Mouse (Mus musculus) forebrain, embryonic 10.5 days (tissue): ENCODE data around the gene AC134908.4. TPM values are rescaled to one million over a fixed set of nuclear protein-coding genes. Genes with fewer than 3 reads are reported as not detected.
"Not testable (repeated sequence)": the region's sequence is repeated elsewhere in the genome, so short reads cannot be mapped to it uniquely, and the experiment has no call there.

Source experiments
- DNase-seq: peaks from one replicate; pipeline ENCODE4 v3.0.0-alpha.2; 2017; ENCODE audit warnings: low spot score; ENCODE audit errors: extremely low spot score
- H3K27ac ChIP-seq: fragments of 300-500 bp; sonication (generic); 2 replicates; pipeline ENCODE4 v1.5.1; 2016; ENCODE audit warnings: mild to moderate bottlenecking
- H3K27me3 ChIP-seq: fragments of 300-500 bp; sonication (generic); 2 replicates; pipeline ENCODE4 v1.6.1; 2016; ENCODE audit warnings: mild to moderate bottlenecking; ENCODE audit not compliant: poor library complexity, severe bottlenecking
- H3K36me3 ChIP-seq: fragments of 300-500 bp; sonication (generic); replicated peaks from 2 replicates; pipeline ENCODE4 v1.6.1; 2016; ENCODE audit warnings: mild to moderate bottlenecking, moderate library complexity
- H3K4me1 ChIP-seq: fragments of 300-500 bp; sonication (generic); 2 replicates; pipeline ENCODE4 v1.6.1; 2016
- H3K4me3 ChIP-seq: fragments of 300-500 bp; sonication (generic); 2 replicates; pipeline ENCODE4 v1.5.1; 2016; ENCODE audit warnings: mild to moderate bottlenecking, moderate library complexity
- H3K9me3 ChIP-seq: fragments of 300-500 bp; sonication (generic); 2 replicates; pipeline ENCODE4 v1.6.1; 2016; ENCODE audit warnings: mild to moderate bottlenecking, moderate library complexity
- WGBS: fragments of 180-500 bp; shearing (Covaris S2); methylation state at CpG from one replicate; pipeline ENCODE4 v1.1.7; 2016; 5-methylcytosine and 5-hydroxymethylcytosine counted together
- microRNA-seq: library from miRNA; unstranded; fragments of <30 nt; microRNA quantifications from one replicate; pipeline ENCODE4, GENCODE M21; 2017
- polyA plus RNA-seq: library from polyadenylated mRNA; unstranded; fragments of >200 nt; fragmentation: Nextera tagmentation; extraction: Ambion mirVana; gene quantifications from 2 replicates; pipeline ENCODE4 v1.2.1, GENCODE M21; 2016

AC134908.4 gene
- polyA plus RNA-seq, 1 experiment from 2014 or later: 2.4 TPM

DNA sequence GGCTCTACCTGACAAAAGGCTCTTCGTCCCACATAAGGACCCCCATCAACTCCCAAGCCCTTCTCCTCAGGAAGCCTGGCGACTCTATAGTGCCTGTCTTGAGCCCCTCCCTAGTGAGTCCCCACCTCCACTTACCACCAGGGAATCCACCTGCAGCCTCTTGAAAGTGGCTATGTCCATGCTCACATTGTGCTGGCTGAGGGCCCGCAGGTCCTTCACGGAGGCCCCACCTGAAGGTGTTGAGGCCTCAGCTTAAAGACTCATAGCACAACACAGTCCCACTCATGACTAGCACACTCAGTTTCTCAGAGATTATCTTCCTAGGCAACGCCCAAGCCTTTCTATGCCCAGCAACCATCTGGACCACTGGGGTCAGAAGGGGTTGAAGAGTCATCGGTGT is 46.1 kb downstream of the AC134908.4 start:
- Histone ChIP-seq H3K4me3 (no peak overlapping the region), H3K27ac (no peak overlapping the region), H3K4me1 (peaks cover 9% of the 10 kb centered on the region; the same call in 1 of the 2 replicates), H3K27me3 (0 out of 2 replicates have a peak, but pooled peaks cover 2% of the 10 kb centered on the region), H3K9me3 (no peaks in the 10 kb centered on the region), H3K36me3 (no peaks in the 10 kb centered on the region)
- WGBS: 86% methylated on average over 6 of the region's 6 CpGs
- no peak for DNase-seq

DNA sequence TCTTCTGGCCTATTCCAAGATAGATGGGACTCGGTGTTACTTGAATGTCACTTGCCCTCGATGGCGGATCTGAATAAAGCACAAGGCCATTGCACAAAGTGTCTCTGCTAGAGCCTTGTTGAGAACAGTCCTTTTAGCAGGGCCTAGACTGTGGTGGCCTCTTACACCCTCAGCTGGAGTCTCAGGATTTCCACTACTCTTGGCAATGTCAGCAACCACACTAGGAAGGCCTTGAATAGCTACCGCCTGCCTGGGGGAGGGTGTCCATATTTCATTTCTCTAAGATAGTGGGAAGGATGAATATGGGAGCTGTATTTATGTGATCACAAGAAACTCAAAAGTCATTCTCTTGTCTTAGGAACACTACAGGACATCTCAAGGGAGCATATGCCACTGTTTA is 47.2 kb downstream of the AC134908.4 start:
- Histone ChIP-seq H3K4me3 (no peak overlapping the region), H3K4me1 (peaks cover 5% of the 10 kb centered on the region; the same call in 1 of the 2 replicates), H3K36me3 (no peaks in the 10 kb centered on the region), H3K9me3 (no peaks in the 10 kb centered on the region), H3K27ac (no peak overlapping the region), H3K27me3 (peaks cover under 1% of the 10 kb centered on the region; the same call in 1 of the 2 replicates)
- WGBS: 93% methylated on average over 4 of the region's 4 CpGs
- DNase-seq: no peak

- H3K27me3 ChIP-seq: peaks cover 5% of the 10 kb centered on the region; the same call in 1 of the 2 replicates
- peaks cover 5% of the 10 kb centered on the region; the same call in 1 of the 2 replicates for H3K4me1 ChIP-seq
- no peak for DNase-seq
- H3K4me3 ChIP-seq: no peak overlapping the region
- H3K9me3 ChIP-seq: no peaks in the 10 kb centered on the region
- H3K27ac ChIP-seq: no peak overlapping the region
- H3K36me3 ChIP-seq: no peaks in the 10 kb centered on the region
- WGBS: 83% methylated on average over 10 of the region's 10 CpGs
Observed at GRCm38 (mm10) chr17:25744311-25744710, 51.1 kb downstream of the AC134908.4 start.

GRCm38 (mm10) chr17:25743831-25744230 is 51.6 kb downstream of the AC134908.4 start:
- H3K4me1 ChIP-seq: peaks cover 5% of the 10 kb centered on the region; the same call in 1 of the 2 replicates
- no peak overlapping the region for H3K4me3 ChIP-seq
- no peaks in the 10 kb centered on the region for H3K9me3 ChIP-seq
- H3K27ac ChIP-seq: no peak overlapping the region
- no peaks in the 10 kb centered on the region for H3K36me3 ChIP-seq
- no peak for DNase-seq
- H3K27me3 ChIP-seq: peaks cover 5% of the 10 kb centered on the region; the same call in 1 of the 2 replicates
- 95% methylated on average over 9 of the region's 9 CpGs for whole genome bisulfite sequencing

DNA sequence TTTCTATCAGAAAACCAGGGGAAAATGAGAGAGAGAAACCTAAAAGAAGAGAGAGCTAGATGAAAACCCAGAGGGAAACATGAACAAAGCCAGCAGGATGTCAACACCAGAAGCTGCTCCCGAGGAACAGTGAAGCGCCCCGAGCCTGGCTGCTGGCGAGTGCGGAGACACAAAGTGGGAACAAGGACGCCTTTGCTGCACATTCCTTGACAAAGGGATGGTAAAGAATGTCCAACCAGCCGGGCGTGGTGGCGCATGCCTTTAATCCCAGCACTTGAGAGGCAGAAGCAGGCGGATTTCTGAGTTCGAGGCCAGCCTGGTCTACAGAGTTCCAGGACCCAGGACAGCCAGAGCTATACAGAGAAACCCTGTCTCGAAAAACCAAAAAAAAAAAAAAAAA is 54.0 kb downstream of the AC134908.4 start:
- not testable (repeated sequence) for H3K9me3 ChIP-seq, H3K27ac ChIP-seq, H3K36me3 ChIP-seq, DNase-seq, H3K27me3 ChIP-seq, H3K4me1 ChIP-seq, H3K4me3 ChIP-seq
- 77% methylated on average over 12 of the region's 12 CpGs for WGBS

Small RNAs within 50 kb of the gene (microRNA-seq; reads per million reads assigned to microRNA genes)
- gene Gm25083: not detected
- gene Mir3082: not detected
- gene Mir6966: not detected

Other genes with a start within 250 kb of the AC134908.4 start
- 10.9 and 12.1 TPM in 2 replicates for gene Sox8, start 225.0 kb downstream of the AC134908.4 start, polyA plus RNA-seq
- 22.0 and 24.0 TPM in 2 replicates for gene Lmf1, start 216.6 kb downstream of the AC134908.4 start, polyA plus RNA-seq
- gene Gng13, start 78.5 kb downstream of the AC134908.4 start, polyA plus RNA-seq: 0.57 and 0.59 TPM in 2 replicates
- gene Chtf18, start 68.2 kb downstream of the AC134908.4 start, polyA plus RNA-seq: 64.0 and 74.5 TPM in 2 replicates
- gene Rpusd1, start 68.0 kb downstream of the AC134908.4 start, polyA plus RNA-seq: 22.0 and 24.2 TPM in 2 replicates
- not detected in 2 replicates for gene Mslnl, start 59.6 kb downstream of the AC134908.4 start, polyA plus RNA-seq
- gene Msln, start 41.3 kb downstream of the AC134908.4 start, polyA plus RNA-seq: not detected in 2 replicates
- gene Narfl, start 21.9 kb downstream of the AC134908.4 start, polyA plus RNA-seq: 24.9 and 26.1 TPM in 2 replicates
- 74.4 and 76.0 TPM in 2 replicates for gene Haghl, start 10.0 kb downstream of the AC134908.4 start, polyA plus RNA-seq
- gene Ccdc78, start 9.1 kb downstream of the AC134908.4 start, polyA plus RNA-seq: 1.4 and 1.5 TPM in 2 replicates
- gene Fam173a, start 2.8 kb downstream of the AC134908.4 start, polyA plus RNA-seq: 68.4 and 79.1 TPM in 2 replicates
- gene Metrn, start 1.5 kb upstream of the AC134908.4 start, polyA plus RNA-seq: 197 and 204 TPM in 2 replicates
- 7.2 and 7.3 TPM in 2 replicates for gene Fbxl16, start 13.4 kb upstream of the AC134908.4 start, polyA plus RNA-seq
- 29.6 and 34.0 TPM in 2 replicates for gene Wdr24, start 28.0 kb upstream of the AC134908.4 start, polyA plus RNA-seq
- 53.9 and 58.7 TPM in 2 replicates for gene Jmjd8, start 33.2 kb upstream of the AC134908.4 start, polyA plus RNA-seq
- gene Stub1, start 37.7 kb upstream of the AC134908.4 start, polyA plus RNA-seq: 403 TPM in 2 replicates
- 0.93 and 1.3 TPM in 2 replicates for gene Rhbdl1, start 41.6 kb upstream of the AC134908.4 start, polyA plus RNA-seq
- gene Gm20683, start 46.1 kb upstream of the AC134908.4 start, polyA plus RNA-seq: 1.7 and 2.3 TPM in 2 replicates
- 28.0 and 31.2 TPM in 2 replicates for gene Rhot2, start 49.2 kb upstream of the AC134908.4 start, polyA plus RNA-seq
- 63.3 and 73.0 TPM in 2 replicates for gene Wdr90, start 65.8 kb upstream of the AC134908.4 start, polyA plus RNA-seq
- 20.0 and 21.9 TPM in 2 replicates for gene Mcrip2, start 73.1 kb upstream of the AC134908.4 start, polyA plus RNA-seq
- gene Mettl26, start 79.4 kb upstream of the AC134908.4 start, polyA plus RNA-seq: 76.7 and 79.1 TPM in 2 replicates
- gene Wfikkn1, start 85.2 kb upstream of the AC134908.4 start, polyA plus RNA-seq: 4.0 and 4.2 TPM in 2 replicates
- 29.4 and 30.9 TPM in 2 replicates for gene Rab40c, start 124.1 kb upstream of the AC134908.4 start, polyA plus RNA-seq
- 68.4 and 75.6 TPM in 2 replicates for gene Pigq, start 149.3 kb upstream of the AC134908.4 start, polyA plus RNA-seq
- gene Nhlrc4, start 149.3 kb upstream of the AC134908.4 start, polyA plus RNA-seq: 0.89 TPM in 1 of 2 replicates, not detected in the other
- gene A930017K11Rik, start 156.9 kb upstream of the AC134908.4 start, polyA plus RNA-seq: 0.09 and 0.14 TPM in 2 replicates
- 31.8 and 37.0 TPM in 2 replicates for gene Capn15, start 190.1 kb upstream of the AC134908.4 start, polyA plus RNA-seq